Mouse (Mus musculus) megakaryocyte-erythroid progenitor cell, adult 5 weeks (primary cell): ENCODE results near the gene Ifit1. TPM values are rescaled to one million over a fixed set of nuclear protein-coding genes. Genes with fewer than 3 reads are reported as not detected.

ENCODE experiments used
- polyA plus RNA-seq: library from polyadenylated mRNA; stranded (reverse); fragments of >175 nt; gene quantifications from 2 replicates; pipeline ENCODE4 v1.2.3, GENCODE M21; 2012

Gene Ifit1
- 0.04 and 0.22 TPM in 2 replicates for polyA plus RNA-seq

GRCm38 (mm10) chr19:34640623-34641022, at the start of gene Ifit1, which contains the start of gene Ifit1bl2:
TSS of gene Ifit1 (plus strand) at chr19:34640871.
TSS of gene Ifit1bl2 (minus strand) at chr19:34640743.

GRCm38 (mm10) chr19:34601888-34602287, 38.8 kb upstream of the Ifit1 start, which contains the start of gene Ifit1bl1:
TSS of gene Ifit1bl1 (minus strand) at chr19:34601956.

GRCm38 (mm10) chr19:34607237-34608051, 33.2 kb upstream of the Ifit1 start, which contains the start of gene Ifit3b:
TSS of gene Ifit3b (plus strand) at chr19:34607970.

Other genes with a start within 250 kb of the Ifit1 start
- 0.13 TPM in 1 of 2 replicates, not detected in the other for gene Ch25h, start 165.7 kb upstream of the Ifit1 start, polyA plus RNA-seq
- gene Lipa, start 113.4 kb upstream of the Ifit1 start, polyA plus RNA-seq, result 1.9 and 2.0 TPM in 2 replicates
- gene Ifit2, start 90.2 kb upstream of the Ifit1 start, polyA plus RNA-seq, result 0.61 and 0.97 TPM in 2 replicates
- gene Ifit3, start 57.3 kb upstream of the Ifit1 start, polyA plus RNA-seq, result 0.05 TPM in 1 of 2 replicates, not detected in the other
- gene Ifit1bl1, start 38.9 kb upstream of the Ifit1 start, polyA plus RNA-seq, result 0.03 TPM in 1 of 2 replicates, not detected in the other
- not detected in 2 replicates for gene Ifit3b, start 32.9 kb upstream of the Ifit1 start, polyA plus RNA-seq
- gene Ifit1bl2, start 128 bp upstream of the Ifit1 start, polyA plus RNA-seq, result 0.22 TPM in 1 of 2 replicates, not detected in the other
- gene Slc16a12, start 106.4 kb downstream of the Ifit1 start, polyA plus RNA-seq, result 0.02 and 0.06 TPM in 2 replicates
- gene Pank1, start 238.6 kb downstream of the Ifit1 start, polyA plus RNA-seq, result 2.6 and 3.8 TPM in 2 replicates